Mouse (Mus musculus): ENCODE data around the gene Ldhb.
"Not testable (repeated sequence)": the region's sequence is repeated elsewhere in the genome, so short reads cannot be mapped to it uniquely, and the experiment has no call there.

The Ldhb gene

GRCm38 (mm10) chr6:142507785-142508162 lies at the start of gene Ldhb:
Gene Ldhb (minus strand): TSS chr6:142507957.
- peak; percentile 60 for DNase-seq (ENCODE audit: low read depth, low spot score)

GRCm38 (mm10) chr6:142555988-142556387 lies 48.2 kb upstream of the Ldhb start:
- no peak for DNase-seq (ENCODE audit: low read depth, low spot score)

GRCm38 (mm10) chr6:142551482-142551881 lies 43.7 kb upstream of the Ldhb start:
- DNase-seq (ENCODE audit: low read depth, low spot score) = no peak

DNA sequence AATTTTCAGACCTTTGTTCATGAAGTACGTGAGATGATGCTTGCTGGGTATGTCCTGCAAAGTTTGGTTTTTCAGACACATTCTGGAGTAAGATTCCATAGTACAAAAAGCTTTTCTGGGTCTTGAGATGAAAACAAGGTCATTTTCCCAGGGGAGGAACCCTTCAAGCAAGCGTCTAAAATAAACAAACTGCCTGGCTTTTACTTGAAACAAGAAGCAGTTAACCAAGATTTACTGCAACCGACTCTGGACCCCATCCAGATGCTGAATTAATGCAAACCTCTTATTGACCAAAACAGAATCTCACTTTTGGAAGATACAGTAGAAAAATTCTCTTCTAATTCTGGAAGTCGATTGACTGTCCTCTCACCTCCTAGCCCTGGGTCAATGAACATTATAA lies 43.1 kb upstream of the Ldhb start:
- no peak for DNase-seq (ENCODE audit: low read depth, low spot score)

- no peak for DNase-seq (ENCODE audit: low read depth, low spot score)
Measured at GRCm38 (mm10) chr6:142548377-142548776, 40.6 kb upstream of the Ldhb start.

DNA sequence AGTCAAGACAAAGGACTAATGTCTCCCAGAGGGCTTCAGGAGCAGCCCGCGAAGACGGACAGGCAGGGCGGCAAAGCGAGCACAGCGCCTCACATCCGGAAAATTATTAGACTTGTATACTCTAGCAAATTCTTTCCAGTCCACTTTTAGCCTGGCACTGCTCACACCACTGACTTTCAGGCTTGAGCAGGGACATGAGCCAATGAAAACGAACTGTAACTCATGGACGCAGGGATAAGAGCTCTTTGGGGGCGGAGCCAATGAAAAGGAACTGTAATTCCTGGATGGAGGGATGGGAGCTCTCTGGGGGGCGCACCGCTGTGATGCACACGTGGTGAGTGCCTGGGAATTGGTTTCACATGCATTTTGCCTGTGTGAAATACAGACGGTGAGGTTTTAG lies 37.4 kb upstream of the Ldhb start:
- DNase-seq (ENCODE audit: low read depth, low spot score) = no peak

GRCm38 (mm10) chr6:142543648-142544047 lies 35.9 kb upstream of the Ldhb start:
- no peak for DNase-seq (ENCODE audit: low read depth, low spot score)

GRCm38 (mm10) chr6:142542800-142543175 lies 35.0 kb upstream of the Ldhb start:
- DNase-seq (ENCODE audit: low read depth, low spot score) = no peak

DNA sequence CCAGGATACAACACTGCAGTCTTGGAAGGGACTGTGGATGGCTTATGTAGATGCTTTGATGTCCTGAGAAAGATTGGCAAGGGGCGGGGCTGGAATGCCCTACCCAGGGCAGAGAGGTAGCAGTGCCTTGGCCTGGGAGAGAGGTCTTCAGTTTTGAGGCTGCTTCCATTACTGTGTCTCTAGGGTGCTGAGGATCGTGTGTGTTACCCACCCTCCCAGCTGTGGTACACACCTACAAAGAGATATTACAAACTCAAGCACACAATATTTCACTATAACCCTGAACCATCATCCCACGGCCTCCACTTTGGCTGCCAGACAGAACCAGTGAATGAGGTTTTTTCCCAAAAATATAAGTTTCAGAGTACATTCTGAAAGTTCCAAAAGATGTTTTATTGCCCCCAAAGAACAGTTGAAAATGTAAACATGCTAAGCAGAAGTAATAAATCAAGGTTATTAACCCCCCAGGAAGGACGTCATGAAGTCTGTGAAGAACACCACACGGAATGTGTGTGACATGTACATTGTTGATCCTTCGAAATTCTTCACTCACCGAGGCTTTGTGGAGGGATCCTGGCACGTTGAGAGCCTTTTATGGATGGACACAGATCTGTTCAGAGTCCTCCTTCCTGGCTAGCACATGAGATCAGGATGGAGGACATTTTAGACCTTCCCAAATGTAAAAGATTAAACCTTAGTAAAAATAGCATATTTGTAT lies 34.5 kb upstream of the Ldhb start:
- DNase-seq (ENCODE audit: low read depth, low spot score) = no peak

GRCm38 (mm10) chr6:142540561-142541160 lies 32.9 kb upstream of the Ldhb start:
- no peak for DNase-seq (ENCODE audit: low read depth, low spot score)

- DNase-seq (ENCODE audit: low read depth, low spot score) = no peak
Measured at GRCm38 (mm10) chr6:142540131-142540530, 32.4 kb upstream of the Ldhb start.

GRCm38 (mm10) chr6:142538503-142538902 lies 30.7 kb upstream of the Ldhb start:
- no peak for DNase-seq (ENCODE audit: low read depth, low spot score)

- DNase-seq (ENCODE audit: low read depth, low spot score) = no peak
Measured at GRCm38 (mm10) chr6:142533412-142533811, 25.7 kb upstream of the Ldhb start.

- DNase-seq (ENCODE audit: low read depth, low spot score) = no peak
Measured at GRCm38 (mm10) chr6:142532686-142533085, 24.9 kb upstream of the Ldhb start.

- DNase-seq (ENCODE audit: low read depth, low spot score) = no peak
Measured at GRCm38 (mm10) chr6:142532141-142532540, 24.4 kb upstream of the Ldhb start.

DNA sequence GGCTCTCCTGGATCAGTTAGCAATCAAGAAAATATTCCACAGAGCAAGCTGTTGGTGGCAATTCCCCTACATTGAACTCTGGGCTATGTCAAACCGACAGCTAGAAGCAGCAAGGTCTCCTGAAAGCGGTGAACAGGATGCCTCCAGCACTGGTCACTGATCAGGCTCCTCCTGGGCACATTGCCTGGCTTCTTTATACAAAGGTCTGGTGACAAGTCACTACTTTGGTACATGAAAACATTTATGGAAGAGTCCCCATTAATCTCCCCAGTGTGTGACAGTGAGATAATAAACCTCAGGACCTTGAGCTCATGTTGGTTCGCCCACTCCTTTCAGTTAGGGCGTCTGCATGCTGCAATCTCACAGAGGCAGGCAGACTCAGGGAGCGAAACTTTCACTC lies 22.6 kb upstream of the Ldhb start:
- DNase-seq (ENCODE audit: low read depth, low spot score) = no peak

GRCm38 (mm10) chr6:142529680-142530079 lies 21.9 kb upstream of the Ldhb start:
- no peak for DNase-seq (ENCODE audit: low read depth, low spot score)

- no peak for DNase-seq (ENCODE audit: low read depth, low spot score)
Measured at GRCm38 (mm10) chr6:142527931-142528562, 20.3 kb upstream of the Ldhb start.

GRCm38 (mm10) chr6:142524635-142525308 lies 17.0 kb upstream of the Ldhb start:
- DNase-seq (ENCODE audit: low read depth, low spot score) = no peak

- DNase-seq (ENCODE audit: low read depth, low spot score) = no peak
Measured at GRCm38 (mm10) chr6:142521591-142522110, 13.9 kb upstream of the Ldhb start.

- no peak for DNase-seq (ENCODE audit: low read depth, low spot score)
Measured at GRCm38 (mm10) chr6:142519110-142519509, 11.4 kb upstream of the Ldhb start.

DNA sequence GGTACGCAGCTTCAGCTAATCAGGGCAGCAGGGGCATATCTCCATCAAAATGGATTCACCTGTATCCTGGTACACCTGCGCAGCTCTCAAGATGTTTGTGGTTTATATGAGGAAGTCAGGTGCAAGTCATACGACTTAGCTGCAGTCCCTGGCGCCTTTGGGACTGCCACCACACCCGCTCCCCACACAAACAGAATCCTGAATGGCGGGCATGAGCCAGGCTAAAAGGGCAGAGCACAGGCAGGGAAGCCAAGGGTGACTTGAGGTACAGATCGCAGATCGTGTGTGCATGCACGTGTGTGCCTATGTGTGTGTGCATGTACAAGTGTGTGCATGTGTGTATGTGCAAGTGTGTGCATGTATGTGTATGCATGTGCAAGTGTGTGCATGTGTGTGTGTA lies 7.6 kb upstream of the Ldhb start:
- DNase-seq (ENCODE audit: low read depth, low spot score) = not testable (repeated sequence)
